Mouse (Mus musculus): Measurements from ENCODE around the gene Foxp1. TPM values are rescaled to one million over a fixed set of nuclear protein-coding genes. Genes with fewer than 3 reads are reported as not detected.

Foxp1 gene
- polyA plus RNA-seq, 1 experiment from 2014 or later = 52.4 TPM

DNA sequence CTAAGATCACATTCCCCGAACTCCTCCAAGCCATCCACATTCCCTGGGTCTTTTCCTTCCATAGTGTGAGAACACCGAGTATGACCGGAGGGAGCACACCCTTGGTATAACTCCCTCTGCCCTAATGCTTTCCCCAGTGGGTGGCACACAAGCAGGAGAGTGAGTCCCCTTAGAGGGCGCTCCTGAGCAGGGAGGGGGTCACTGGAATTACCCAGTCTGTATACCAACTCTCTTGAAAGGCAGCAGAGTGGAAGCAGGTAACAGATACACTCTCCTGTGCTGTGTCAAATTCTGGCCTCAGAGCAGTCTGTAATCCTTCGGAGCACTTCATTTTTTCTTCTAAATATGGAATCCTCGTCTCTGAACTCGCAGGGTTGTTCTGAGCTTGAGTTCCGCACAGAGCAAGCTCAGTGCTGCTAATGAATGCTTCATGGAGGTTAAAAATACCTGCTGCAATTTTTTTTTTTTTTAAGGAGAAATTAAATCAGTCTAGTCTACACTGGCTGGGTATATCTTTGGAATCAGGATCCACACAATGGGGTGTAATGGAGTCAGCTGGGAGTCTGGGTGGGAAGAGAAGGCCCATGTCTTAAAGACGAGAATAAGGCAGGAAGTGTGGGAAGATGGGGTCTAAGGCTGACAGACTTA lies 565.9 kb downstream of the Foxp1 start:
- Histone ChIP-seq H3K4me3 (ENCODE audit: low read depth, low read length) (no peak overlapping the region), H3K9me3 (ENCODE audit: control insufficient read depth, low read length) (no peaks in the 10 kb centered on the region), H3K27me3 (ENCODE audit: control insufficient read depth, insufficient read depth, low read length) (no peaks in the 10 kb centered on the region), H3K36me3 (ENCODE audit: control insufficient read depth, insufficient read depth, low read length) (no peaks in the 10 kb centered on the region), H3K9ac (replicated peaks; ENCODE audit: low read depth, low read length) (no peak overlapping the region), H3K27ac (ENCODE audit: low read depth, low read length) (no peak overlapping the region), H3K4me1 (ENCODE audit: control insufficient read depth, insufficient read depth, low read length) (peaks cover 10% of the 10 kb centered on the region; the same call in 1 of the 2 replicates), H3K4me2 (ENCODE audit: low read depth, low read length) (no peak overlapping the region)
- no peak for ATAC-seq (ENCODE audit: low read depth)
- WGBS = 86% methylated on average over 9 of the region's 9 CpGs

DNA sequence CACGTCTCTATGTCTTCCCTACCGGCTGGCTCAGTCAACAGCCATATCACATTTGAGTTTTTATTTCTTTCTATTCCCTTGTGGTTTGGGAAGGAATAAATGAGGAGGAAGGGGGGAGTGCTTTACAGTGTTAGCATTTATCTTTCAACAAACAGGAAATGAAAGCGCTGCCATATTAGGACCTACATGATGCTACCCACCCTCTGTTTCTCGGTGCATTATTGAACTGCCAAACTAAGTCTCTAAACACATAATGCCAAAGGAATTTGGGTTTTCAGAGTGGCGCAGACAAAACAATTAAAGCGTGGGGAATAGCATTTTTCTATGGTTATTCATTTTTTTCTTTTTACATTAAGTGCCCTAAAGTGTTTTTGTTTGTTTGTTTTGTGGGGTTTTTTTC lies 566.8 kb downstream of the Foxp1 start:
- Histone ChIP-seq H3K4me1 (ENCODE audit: control insufficient read depth, insufficient read depth, low read length) (peaks cover 10% of the 10 kb centered on the region; the same call in 1 of the 2 replicates), H3K4me3 (ENCODE audit: low read depth, low read length) (no peak overlapping the region), H3K4me2 (ENCODE audit: low read depth, low read length) (no peak overlapping the region), H3K27me3 (ENCODE audit: control insufficient read depth, insufficient read depth, low read length) (no peaks in the 10 kb centered on the region), H3K9ac (replicated peaks; ENCODE audit: low read depth, low read length) (no peak overlapping the region), H3K27ac (ENCODE audit: low read depth, low read length) (no peak overlapping the region), H3K36me3 (ENCODE audit: control insufficient read depth, insufficient read depth, low read length) (no peaks in the 10 kb centered on the region), H3K9me3 (ENCODE audit: control insufficient read depth, low read length) (no peaks in the 10 kb centered on the region)
- ATAC-seq (ENCODE audit: low read depth) = no peak
- 65% methylated on average over 6 of the region's 6 CpGs for WGBS

DNA sequence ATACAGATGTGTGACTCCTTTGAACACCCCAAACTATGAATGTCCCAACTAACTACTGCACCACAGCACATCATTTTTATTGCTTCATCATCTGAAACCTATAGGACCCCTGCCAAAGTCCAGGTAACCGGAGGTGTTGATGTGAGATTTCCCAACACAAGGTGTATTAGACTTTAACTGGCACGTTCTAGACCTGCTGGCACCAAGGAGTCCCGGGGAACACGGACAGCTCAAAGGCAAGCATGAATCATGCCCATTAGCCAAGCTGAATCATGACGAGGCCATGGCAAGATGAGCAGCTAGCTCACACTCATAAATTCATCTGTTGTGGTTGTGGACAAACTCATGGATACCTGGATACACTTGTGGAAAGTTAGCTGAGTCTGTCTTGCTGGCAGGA lies 568.1 kb downstream of the Foxp1 start:
- ATAC-seq (ENCODE audit: low read depth) = no peak
- H3K27me3 ChIP-seq (ENCODE audit: control insufficient read depth, insufficient read depth, low read length) = no peaks in the 10 kb centered on the region
- WGBS = 94% methylated on average over 5 of the region's 5 CpGs
- H3K36me3 ChIP-seq (ENCODE audit: control insufficient read depth, insufficient read depth, low read length) = no peaks in the 10 kb centered on the region
- H3K9ac ChIP-seq (replicated peaks; ENCODE audit: low read depth, low read length) = no peak overlapping the region
- no peak overlapping the region for H3K4me2 ChIP-seq (ENCODE audit: low read depth, low read length)
- H3K27ac ChIP-seq (ENCODE audit: low read depth, low read length) = no peak overlapping the region
- H3K4me1 ChIP-seq (ENCODE audit: control insufficient read depth, insufficient read depth, low read length) = peaks cover 8% of the 10 kb centered on the region; the same call in 1 of the 2 replicates
- no peaks in the 10 kb centered on the region for H3K9me3 ChIP-seq (ENCODE audit: control insufficient read depth, low read length)
- no peak overlapping the region for H3K4me3 ChIP-seq (ENCODE audit: low read depth, low read length)

DNA sequence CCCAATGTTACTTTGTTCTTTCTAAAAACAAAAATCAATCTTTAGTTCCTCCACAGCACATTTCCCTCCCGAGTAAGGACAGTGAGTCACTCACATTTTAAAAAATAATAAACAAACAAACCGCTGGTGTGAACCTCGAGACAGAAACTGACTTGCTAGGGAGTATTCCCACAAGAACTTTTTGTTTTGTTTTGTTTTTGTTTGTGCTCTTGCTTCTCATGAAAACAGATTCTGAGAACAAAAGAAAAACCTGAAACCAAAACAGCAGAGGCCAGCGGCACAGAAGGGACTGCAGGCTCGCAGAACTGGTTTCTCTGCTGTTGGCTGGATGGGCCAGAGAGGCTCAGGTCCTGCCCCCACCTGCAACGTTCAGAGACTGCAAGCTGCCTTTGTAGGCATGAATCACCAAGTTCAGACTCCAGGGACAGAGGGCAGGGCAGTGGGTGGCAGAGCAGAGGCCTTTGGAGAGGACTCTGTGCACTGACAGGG lies 572.8 kb downstream of the Foxp1 start:
- 31% methylated on average over 6 of the region's 6 CpGs for WGBS
- ATAC-seq (ENCODE audit: low read depth) = no peak

DNA sequence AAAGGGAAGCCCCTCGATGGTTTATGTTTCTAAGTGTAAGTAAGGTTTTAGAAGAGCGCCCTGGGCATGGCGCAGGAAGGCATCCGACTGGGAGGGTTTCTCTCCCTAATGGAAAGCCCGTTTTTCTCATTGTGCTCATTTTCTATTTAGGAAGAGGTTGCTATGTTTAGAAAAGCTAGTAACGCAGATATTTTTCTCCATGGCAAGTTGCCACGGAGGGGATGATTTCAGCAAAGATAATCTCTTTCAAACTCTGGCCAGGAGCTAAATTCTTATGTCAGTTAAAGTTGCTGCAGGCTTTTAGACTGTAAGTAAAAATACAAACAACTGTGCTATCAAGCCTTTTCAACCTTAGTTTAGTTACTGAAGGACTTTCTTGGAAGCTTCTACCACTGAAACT lies 573.2 kb downstream of the Foxp1 start:
- Histone ChIP-seq H3K9ac (replicated peaks; ENCODE audit: low read depth, low read length) (no peak overlapping the region), H3K4me2 (ENCODE audit: low read depth, low read length) (no peak overlapping the region), H3K4me3 (ENCODE audit: low read depth, low read length) (no peak overlapping the region), H3K27ac (ENCODE audit: low read depth, low read length) (no peak overlapping the region), H3K9me3 (ENCODE audit: control insufficient read depth, low read length) (no peaks in the 10 kb centered on the region), H3K27me3 (ENCODE audit: control insufficient read depth, insufficient read depth, low read length) (no peaks in the 10 kb centered on the region), H3K4me1 (ENCODE audit: control insufficient read depth, insufficient read depth, low read length) (0 out of 2 replicates have a peak, but pooled peaks cover 12% of the 10 kb centered on the region), H3K36me3 (ENCODE audit: control insufficient read depth, insufficient read depth, low read length) (no peaks in the 10 kb centered on the region)
- ATAC-seq (ENCODE audit: low read depth) = no peak
- WGBS = 60% methylated on average over 7 of the region's 7 CpGs

More for the DNA sequence above, 572.8 kb downstream of the Foxp1 start:
- H3K4me2 ChIP-seq (ENCODE audit: low read depth, low read length) = no peak overlapping the region
- H3K4me1 ChIP-seq (ENCODE audit: control insufficient read depth, insufficient read depth, low read length) = 0 out of 2 replicates have a peak, but pooled peaks cover 12% of the 10 kb centered on the region
- H3K27me3 ChIP-seq (ENCODE audit: control insufficient read depth, insufficient read depth, low read length) = no peaks in the 10 kb centered on the region
- H3K9ac ChIP-seq (replicated peaks; ENCODE audit: low read depth, low read length) = no peak overlapping the region
- H3K4me3 ChIP-seq (ENCODE audit: low read depth, low read length) = no peak overlapping the region
- no peaks in the 10 kb centered on the region for H3K9me3 ChIP-seq (ENCODE audit: control insufficient read depth, low read length)
- no peaks in the 10 kb centered on the region for H3K36me3 ChIP-seq (ENCODE audit: control insufficient read depth, insufficient read depth, low read length)
- no peak overlapping the region for H3K27ac ChIP-seq (ENCODE audit: low read depth, low read length)

DNA sequence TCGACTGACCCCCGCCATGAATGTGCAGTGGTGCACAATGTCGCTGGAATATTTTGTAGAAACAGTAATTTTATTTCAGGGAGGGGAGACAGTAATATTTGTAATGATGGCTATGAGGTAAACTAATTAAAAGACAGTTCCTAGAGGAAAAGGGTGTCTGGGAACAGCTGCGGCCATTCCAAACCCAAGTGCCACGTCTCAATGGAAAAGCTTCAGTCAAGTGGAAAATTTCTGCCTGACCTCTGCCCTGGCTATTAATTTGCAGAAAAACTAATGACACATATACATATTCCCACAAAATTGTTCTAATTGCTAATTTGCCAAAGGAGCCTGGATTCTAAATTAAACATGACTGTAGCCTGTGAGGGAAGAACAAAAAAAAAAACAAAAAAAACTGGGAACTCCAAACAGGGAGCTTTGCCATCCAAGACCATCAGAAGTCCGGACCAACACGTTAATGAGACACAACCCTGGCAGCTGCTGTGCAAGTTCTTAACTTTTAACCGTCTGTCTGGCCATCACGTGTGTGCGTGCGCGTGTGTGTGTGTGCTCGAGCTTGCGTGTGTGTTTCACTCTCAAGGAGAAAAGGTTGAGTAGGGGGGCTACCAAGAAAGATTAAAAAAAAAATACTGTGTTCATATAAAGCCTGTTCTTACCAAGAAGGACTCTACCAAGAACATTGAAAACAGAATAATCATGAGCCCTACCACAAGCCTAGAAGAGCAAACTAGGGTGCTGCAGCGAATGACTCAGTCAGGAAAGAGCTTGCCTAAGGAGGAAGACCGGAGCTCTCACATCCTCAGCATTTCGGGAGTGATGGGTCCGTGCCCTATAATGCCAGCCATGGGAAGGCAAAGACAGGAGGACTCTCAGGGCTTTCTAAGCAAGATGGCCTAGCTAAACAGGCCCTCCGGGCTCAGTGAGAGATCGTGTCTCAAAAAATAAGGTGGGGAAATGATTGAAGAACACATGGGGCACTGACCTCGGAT lies 574.1 kb downstream of the Foxp1 start:
- Histone ChIP-seq H3K4me1 (ENCODE audit: control insufficient read depth, insufficient read depth, low read length) (0 out of 2 replicates have a peak, but pooled peaks cover 12% of the 10 kb centered on the region), H3K9ac (replicated peaks; ENCODE audit: low read depth, low read length) (no peak overlapping the region), H3K36me3 (ENCODE audit: control insufficient read depth, insufficient read depth, low read length) (no peaks in the 10 kb centered on the region), H3K4me3 (ENCODE audit: low read depth, low read length) (no peak overlapping the region), H3K27ac (ENCODE audit: low read depth, low read length) (no peak overlapping the region), H3K9me3 (ENCODE audit: control insufficient read depth, low read length) (no peaks in the 10 kb centered on the region), H3K27me3 (ENCODE audit: control insufficient read depth, insufficient read depth, low read length) (no peaks in the 10 kb centered on the region), H3K4me2 (ENCODE audit: low read depth, low read length) (no peak overlapping the region)
- WGBS = 54% methylated on average over 21 of the region's 21 CpGs
- no peak for ATAC-seq (ENCODE audit: low read depth)

DNA sequence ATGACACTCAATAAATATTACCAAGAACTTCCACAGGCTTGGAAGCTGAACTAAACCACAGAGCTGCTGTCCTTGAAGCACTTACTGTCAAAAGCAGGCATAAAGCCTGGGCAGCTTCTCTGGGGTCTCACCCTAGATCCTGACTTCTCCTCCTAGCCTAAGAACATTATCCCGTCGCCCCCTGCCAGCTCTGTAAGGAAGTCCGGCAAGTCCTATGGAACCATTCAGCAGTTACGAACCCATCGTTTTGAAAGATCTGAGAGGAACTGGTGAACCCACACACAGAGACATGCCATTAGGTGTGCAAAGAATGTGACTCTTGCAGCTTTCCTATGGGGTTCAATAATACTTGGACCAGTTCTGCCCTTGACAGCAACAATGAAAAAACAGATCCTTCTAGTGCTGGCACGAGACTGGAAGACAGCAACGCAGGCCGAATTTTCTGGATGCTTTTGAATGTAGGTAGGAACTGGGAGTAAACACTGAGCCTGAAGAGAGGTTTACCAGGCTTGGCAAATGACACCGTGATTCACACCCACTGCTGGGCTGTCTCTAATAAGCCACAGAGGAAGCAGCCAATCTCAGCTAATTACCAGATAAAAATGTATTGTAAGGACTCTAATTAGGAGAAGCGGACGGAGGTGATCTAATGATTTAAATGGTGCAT lies 574.9 kb downstream of the Foxp1 start:
- Histone ChIP-seq H3K9ac (replicated peaks; ENCODE audit: low read depth, low read length) (no peak overlapping the region), H3K4me1 (ENCODE audit: control insufficient read depth, insufficient read depth, low read length) (0 out of 2 replicates have a peak, but pooled peaks cover 5% of the 10 kb centered on the region), H3K9me3 (ENCODE audit: control insufficient read depth, low read length) (no peaks in the 10 kb centered on the region), H3K27ac (ENCODE audit: low read depth, low read length) (no peak overlapping the region), H3K4me2 (ENCODE audit: low read depth, low read length) (no peak overlapping the region), H3K36me3 (ENCODE audit: control insufficient read depth, insufficient read depth, low read length) (no peaks in the 10 kb centered on the region), H3K4me3 (ENCODE audit: low read depth, low read length) (no peak overlapping the region), H3K27me3 (ENCODE audit: control insufficient read depth, insufficient read depth, low read length) (no peaks in the 10 kb centered on the region)
- WGBS = 54% methylated on average over 11 of the region's 11 CpGs
- no peak for ATAC-seq (ENCODE audit: low read depth)

DNA sequence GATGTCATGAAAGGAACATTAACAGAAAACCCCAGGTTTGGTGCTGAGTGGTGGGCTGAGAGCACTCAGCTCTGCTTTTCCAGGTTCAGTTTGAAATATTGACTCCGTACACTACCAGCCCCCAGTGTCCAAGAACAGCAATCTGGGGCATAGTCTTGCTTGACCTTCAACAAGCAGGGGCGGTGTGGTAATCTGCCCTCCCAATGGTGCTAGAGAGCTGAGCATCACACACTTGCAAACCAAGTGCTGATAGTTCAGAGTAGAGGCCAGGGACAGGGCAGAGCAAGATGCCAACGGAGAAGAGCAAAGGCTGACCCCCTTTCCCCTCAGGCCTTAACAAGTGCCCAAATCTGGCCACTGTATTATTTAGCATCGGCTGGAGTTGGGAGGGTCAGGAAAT lies 575.8 kb downstream of the Foxp1 start:
- Histone ChIP-seq H3K27me3 (ENCODE audit: control insufficient read depth, insufficient read depth, low read length) (no peaks in the 10 kb centered on the region), H3K4me2 (ENCODE audit: low read depth, low read length) (no peak overlapping the region), H3K27ac (ENCODE audit: low read depth, low read length) (no peak overlapping the region), H3K4me1 (ENCODE audit: control insufficient read depth, insufficient read depth, low read length) (0 out of 2 replicates have a peak, but pooled peaks cover 5% of the 10 kb centered on the region), H3K9me3 (ENCODE audit: control insufficient read depth, low read length) (no peaks in the 10 kb centered on the region), H3K4me3 (ENCODE audit: low read depth, low read length) (no peak overlapping the region), H3K36me3 (ENCODE audit: control insufficient read depth, insufficient read depth, low read length) (no peaks in the 10 kb centered on the region), H3K9ac (replicated peaks; ENCODE audit: low read depth, low read length) (no peak overlapping the region)
- WGBS = 95% methylated on average over 4 of the region's 4 CpGs
- ATAC-seq (ENCODE audit: low read depth) = no peak
